Mouse (Mus musculus): ENCODE measurements around the gene Il3ra. TPM values are rescaled to one million over a fixed set of nuclear protein-coding genes. Genes with fewer than 3 reads are reported as not detected.

The Il3ra gene
- total RNA-seq, 2 experiments from 2014 or later: 3.6 to 3.7 TPM

DNA sequence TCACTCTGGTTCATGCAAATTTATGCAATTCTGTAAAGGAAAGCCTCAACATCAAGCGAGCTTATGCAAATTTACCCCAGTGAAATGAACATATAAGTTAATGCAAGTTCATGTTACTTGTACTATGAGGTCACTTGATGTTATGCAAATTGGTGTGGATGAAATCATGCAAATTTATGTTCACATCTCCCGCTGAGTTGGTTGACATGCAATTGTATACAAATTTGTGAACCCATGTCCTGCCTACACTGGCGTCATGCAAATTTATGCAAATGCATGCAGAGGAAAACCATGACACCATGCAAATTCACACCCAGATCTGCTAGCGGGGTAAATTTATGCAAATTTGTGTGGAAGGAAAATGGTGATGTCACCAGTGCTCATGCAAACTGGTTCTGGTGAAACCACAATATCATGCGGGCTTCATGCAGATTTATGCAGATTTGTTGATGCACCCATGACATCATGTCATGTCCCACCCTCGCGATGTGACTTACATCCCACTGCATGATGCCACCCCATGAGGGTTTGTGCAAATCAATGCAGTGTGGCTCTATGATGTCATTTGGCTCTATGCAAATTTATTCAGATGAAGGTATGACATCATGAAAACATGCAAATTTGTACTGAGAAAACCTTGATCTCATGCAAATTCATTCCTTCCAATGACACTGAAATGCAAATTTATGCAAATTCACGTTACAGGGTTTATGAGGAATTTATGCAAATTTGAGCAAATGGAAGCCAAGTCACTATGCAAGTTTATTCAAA lies 7.8 kb downstream of the Il3ra start:
- intact Hi-C loops (cut with DNase I): loop anchor here (10.0 kb wide), 1 partner anchor 351 kb away; the partner anchor contains the start of gene Slc4a7

DNA sequence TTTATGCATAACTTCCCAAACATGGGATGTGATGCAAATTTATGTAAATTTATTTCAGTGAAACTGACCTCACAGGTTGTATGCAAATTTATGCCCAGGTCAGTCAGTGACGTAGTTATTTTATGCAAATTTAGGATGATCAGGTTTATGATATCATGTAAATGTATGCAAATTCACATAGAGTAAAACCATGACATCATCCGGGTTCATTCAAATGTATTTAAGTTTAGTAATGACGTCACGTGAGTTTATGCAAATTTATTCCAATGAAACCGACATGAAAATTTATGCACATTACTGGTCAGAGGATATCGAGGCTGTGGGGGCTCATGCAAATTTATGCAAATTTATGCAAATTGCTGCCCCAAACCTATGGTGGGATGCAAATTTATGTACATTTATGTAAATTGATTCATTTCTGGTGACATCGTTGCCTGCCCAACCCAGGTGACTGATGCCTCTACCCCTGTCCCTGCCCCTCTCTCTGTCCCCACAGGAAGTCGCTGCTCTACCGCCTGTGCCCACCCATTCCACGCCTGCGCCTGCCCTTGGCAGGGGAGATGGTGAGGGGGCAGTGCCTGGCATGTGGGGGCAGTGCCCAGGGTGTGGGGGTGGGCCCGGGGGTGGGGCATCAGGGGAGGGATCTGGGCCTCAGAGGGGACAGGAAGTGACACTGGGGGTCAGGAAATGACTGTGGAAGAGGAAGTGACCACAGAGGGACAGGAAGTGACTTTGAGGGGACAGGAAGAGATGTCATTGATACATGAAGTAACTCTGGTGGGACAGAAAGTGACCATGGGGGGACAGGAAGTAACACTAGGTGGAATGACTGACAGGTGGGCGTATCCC lies 8.7 kb downstream of the Il3ra start:
- intact Hi-C loops (cut with DNase I): loop anchor here (10.0 kb wide), 1 partner anchor 350 kb away; the partner anchor contains the start of gene Slc4a7
- no peak for DNase-seq (ENCODE audit: low spot score in 2 of 2)

More for the DNA sequence above, 7.8 kb downstream of the Il3ra start:
- peak; percentile 2 to 29 for DNase-seq (ENCODE audit: low spot score in 2 of 2)

DNA sequence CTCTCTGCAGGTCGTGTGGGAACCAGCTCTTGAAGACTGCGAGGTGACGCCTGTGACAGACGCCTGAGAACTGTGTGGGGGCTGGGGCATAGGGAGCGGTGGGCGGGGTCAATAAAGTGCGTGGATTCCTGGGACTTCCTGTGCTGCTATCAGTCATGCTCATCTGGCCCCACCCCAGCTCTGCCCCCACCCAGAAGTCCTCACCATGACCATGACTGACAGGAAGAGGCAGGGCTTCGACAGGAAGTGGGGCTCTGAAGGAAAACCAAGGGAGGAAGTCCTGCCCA lies 9.2 kb downstream of the Il3ra start:
- DNase-seq (ENCODE audit: low spot score in 2 of 2): no peak
- intact Hi-C loops (cut with DNase I): loop anchor here (10.0 kb wide), 1 partner anchor 349 kb away; the partner anchor contains the start of gene Slc4a7

DNA sequence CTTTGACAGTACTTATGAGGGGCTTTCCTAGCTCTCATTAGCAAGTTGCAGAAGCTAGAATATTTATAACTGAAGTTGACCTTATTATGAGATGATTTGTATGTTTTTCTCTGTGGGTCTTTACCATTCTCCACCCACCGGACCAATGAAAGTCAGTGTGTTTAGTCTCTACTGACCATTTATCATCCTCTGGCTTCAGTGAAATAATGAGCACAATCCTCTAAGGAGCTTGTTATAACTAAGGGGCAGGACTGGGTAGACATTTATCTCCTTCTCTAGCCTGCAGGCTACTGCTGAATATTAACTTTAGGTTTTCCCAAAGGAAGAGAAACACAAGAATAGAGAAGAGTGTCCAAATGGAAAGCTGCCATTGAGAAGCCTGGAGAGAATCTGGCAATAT lies 49.5 kb downstream of the Il3ra start:
- DNase-seq (ENCODE audit: low spot score in 2 of 2): no peak
- intact Hi-C loops (cut with DNase I): no loop called here

DNA sequence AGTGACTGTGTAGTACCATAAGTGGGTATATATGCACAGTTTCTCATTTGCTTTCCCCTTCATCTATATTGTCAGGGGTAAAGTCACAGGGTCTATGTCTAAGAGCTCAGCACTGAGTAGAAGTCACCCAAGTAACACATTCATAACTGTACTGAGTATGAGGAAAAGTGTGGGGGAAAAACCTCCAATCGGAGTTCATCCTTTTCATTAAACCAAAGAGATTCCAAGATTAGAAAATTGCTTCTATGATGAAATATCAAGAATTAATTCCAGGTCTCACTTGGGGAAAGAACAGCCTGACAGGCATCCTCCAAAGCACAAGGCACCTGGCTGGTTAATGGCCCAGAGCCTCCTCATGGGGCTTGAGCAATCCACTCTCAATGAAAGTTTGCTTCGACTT lies 54.9 kb downstream of the Il3ra start, which contains the start of gene Olfr721-ps1:
TSS of gene Olfr721-ps1 (plus strand) at position 301 of the 400 bp plus-strand sequence.
- no peak for DNase-seq (ENCODE audit: low spot score in 2 of 2)
- intact Hi-C loops (cut with DNase I): no loop called here

Other genes with a start within 250 kb of the Il3ra start
- gene Psmd6, start 225.3 kb upstream of the Il3ra start, total RNA-seq (2021): 100 to 1,000 TPM; 108 to 110 TPM
- gene Olfr720, start 159.4 kb upstream of the Il3ra start, total RNA-seq (2021): not detected
- not detected for gene Olfr31, start 23.4 kb upstream of the Il3ra start, total RNA-seq (2021)
- not detected for gene Olfr721-ps1, start 55.0 kb downstream of the Il3ra start, total RNA-seq (2021)